Mouse (Mus musculus): ENCODE measurements at regions not wholly inside any gene's neighbourhood (a gene's known extent, or its start where the extent isn't known, plus 50 kb on each side); places are given as distances from the start of the nearest gene placed in this dataset.
A peak's percentile ranks its signal among the peaks of the same experiment; 100 is the strongest.

DNA sequence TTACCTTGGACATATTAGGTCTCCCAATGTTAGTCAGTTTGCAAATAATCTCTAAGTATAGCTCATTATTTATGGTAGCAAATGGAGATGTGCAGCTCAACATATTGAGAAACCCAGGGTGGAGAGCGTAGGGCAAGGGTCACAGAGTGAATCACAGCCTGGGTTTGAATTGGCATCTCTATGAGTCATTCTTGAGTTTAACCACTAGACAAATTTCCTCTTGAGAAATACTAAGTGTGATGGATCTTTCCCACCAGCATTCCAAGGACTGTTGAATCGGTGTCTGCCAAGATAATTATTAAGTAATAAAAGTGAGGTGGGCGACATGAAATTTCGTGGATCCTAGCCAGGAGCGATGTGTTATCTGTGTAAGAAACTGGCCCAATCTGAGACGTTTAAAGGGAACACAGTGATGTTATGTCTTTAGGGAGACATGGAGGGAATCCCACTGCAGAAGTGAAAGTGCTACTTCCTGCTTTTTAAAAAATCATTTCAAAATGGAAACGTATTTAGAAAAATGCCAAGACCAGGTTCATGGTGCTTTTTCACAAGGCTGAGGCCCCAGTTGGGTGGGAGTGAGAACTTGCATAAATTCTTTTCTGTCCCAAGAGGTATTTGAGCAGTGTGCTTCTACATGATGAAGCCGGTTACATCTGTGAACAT, 251.3 kb upstream of the Ptger4 start:
- Histone ChIP-seq H3K4me2 (ENCODE audit: insufficient read depth, low read depth, poor library complexity, severe bottlenecking) (peak overlapping the region; percentile 15; the same call in 1 of the 2 replicates), H3K4me1 (ENCODE audit: control insufficient read depth in 1 of 2, insufficient read depth in 2 of 2) (peaks cover 11 to 21% of the 10 kb centered on the region in 2 experiments), H3K9ac (ENCODE audit: insufficient read depth, low read depth) (no peak overlapping the region), H3K9me3 (replicated peaks; ENCODE audit: low read length) (no peaks in the 10 kb centered on the region), H3K27me3 (replicated peaks) (no peaks in the 10 kb centered on the region), H3K27ac (ENCODE audit: insufficient read depth, low read depth) (no peak overlapping the region), H3K4me3 (replicated peaks in 1 of 3; ENCODE audit: low read depth in 2 of 3, low read length in 2 of 3, poor library complexity in 1 of 3) (no peak overlapping the region), H3K79me2 (replicated peaks; ENCODE audit: control insufficient read depth, extremely low read depth, insufficient read depth, poor library complexity, severe bottlenecking) (no peaks in the 10 kb centered on the region), H3K36me3 (replicated peaks in 1 of 2; ENCODE audit: control insufficient read depth in 1 of 2, insufficient read depth in 1 of 2, low read length in 1 of 2) (no peaks in the 10 kb centered on the region)
- in situ Hi-C loops (cut with MboI; ENCODE audit: low pct_ligation_motif_present, low pct_unique_long_range_greater_than_20kb, low sequenced_read_pairs), result no loop called here
- dilution Hi-C loops (cut with MboI; ENCODE audit: extremely low pct_ligation_motif_present, extremely low pct_unique_long_range_greater_than_20kb, low sequenced_read_pairs), result no loop called here
- TF ChIP-seq JUND (conservative IDR thresholded peaks at IDR 0.05; ENCODE audit: low read depth, low read length), result no peak
- TF ChIP-seq EP300 (IDR thresholded peaks at IDR 0.05; ENCODE audit: low read length), result peak; percentile 56
- peak; percentile 58; the same call in 1 of the 2 replicates for TF ChIP-seq IRF4 (IDR thresholded peaks at IDR 0.05; ENCODE audit: low read depth, low read length)
- DNase-seq (ENCODE audit: extremely low read depth), result no peak

DNA sequence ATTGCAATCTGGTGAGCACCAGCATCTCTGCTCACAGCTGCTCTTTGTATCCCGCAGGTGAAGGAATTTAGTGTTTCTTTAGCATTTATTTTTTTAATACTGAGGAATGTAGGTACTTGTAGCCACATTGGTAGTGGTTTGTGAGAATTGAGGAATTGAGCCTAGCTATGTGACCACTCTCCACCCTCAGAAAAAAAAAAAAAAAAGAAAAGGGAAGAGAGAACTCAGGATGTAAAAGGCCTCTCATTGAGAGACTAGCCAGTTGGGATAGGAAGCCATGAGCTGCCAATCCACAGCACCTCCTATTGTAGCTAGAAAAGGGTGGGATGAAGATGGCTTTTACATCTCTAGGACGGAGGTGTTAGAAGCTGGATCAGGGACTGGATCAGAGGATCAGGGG, 252.0 kb upstream of the Ptger4 start:
- Histone ChIP-seq H3K27me3 (replicated peaks) (no peaks in the 10 kb centered on the region), H3K9me3 (replicated peaks; ENCODE audit: low read length) (no peaks in the 10 kb centered on the region), H3K4me1 (ENCODE audit: control insufficient read depth in 1 of 2, insufficient read depth in 2 of 2) (peaks cover 11 to 21% of the 10 kb centered on the region in 2 experiments), H3K9ac (ENCODE audit: insufficient read depth, low read depth) (no peak overlapping the region), H3K27ac (ENCODE audit: insufficient read depth, low read depth) (no peak overlapping the region), H3K4me3 (replicated peaks in 1 of 3; ENCODE audit: low read depth in 2 of 3, low read length in 2 of 3, poor library complexity in 1 of 3) (no peak overlapping the region), H3K36me3 (replicated peaks in 1 of 2; ENCODE audit: control insufficient read depth in 1 of 2, insufficient read depth in 1 of 2, low read length in 1 of 2) (no peaks in the 10 kb centered on the region), H3K79me2 (replicated peaks; ENCODE audit: control insufficient read depth, extremely low read depth, insufficient read depth, poor library complexity, severe bottlenecking) (no peaks in the 10 kb centered on the region), H3K4me2 (ENCODE audit: insufficient read depth, low read depth, poor library complexity, severe bottlenecking) (no peak overlapping the region; the same call in 1 of the 2 replicates)
- in situ Hi-C loops (cut with MboI; ENCODE audit: low pct_ligation_motif_present, low pct_unique_long_range_greater_than_20kb, low sequenced_read_pairs) (no loop called here), dilution Hi-C loops (cut with MboI; ENCODE audit: extremely low pct_ligation_motif_present, extremely low pct_unique_long_range_greater_than_20kb, low sequenced_read_pairs) (no loop called here)
- DNase-seq (ENCODE audit: extremely low read depth), result no peak
- TF ChIP-seq ZNF384 (IDR thresholded peaks at IDR 0.05; ENCODE audit: low read depth, low read length), result peak; percentile 64
- no peak for TF ChIP-seq ZC3H11A (IDR thresholded peaks at IDR 0.05; ENCODE audit: low read depth, low read length)

DNA sequence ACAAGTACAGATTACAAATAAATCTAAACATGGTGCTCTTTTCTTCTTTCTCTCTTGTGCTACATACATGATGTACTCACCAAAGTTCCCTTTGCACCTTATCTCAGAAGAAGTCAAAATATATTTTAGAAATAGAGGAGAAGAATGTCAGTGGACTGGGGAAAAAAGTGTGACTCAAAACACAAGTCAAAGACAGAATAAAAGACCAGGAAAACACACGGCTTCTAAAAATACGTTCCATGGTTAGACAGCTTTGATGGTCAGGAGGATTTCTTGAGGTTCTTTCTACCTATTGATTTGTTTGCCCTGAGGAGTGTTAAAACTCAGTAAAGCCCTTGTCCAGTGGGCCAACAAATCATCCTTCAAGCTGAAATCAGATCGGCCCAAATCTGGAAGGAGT, 260.5 kb upstream of the Ptger4 start:
- no peak overlapping the region for H3K27ac ChIP-seq (ENCODE audit: insufficient read depth, low read depth)
- no peaks in the 10 kb centered on the region for H3K79me2 ChIP-seq (replicated peaks; ENCODE audit: control insufficient read depth, extremely low read depth, insufficient read depth, poor library complexity, severe bottlenecking)
- in situ Hi-C loops (cut with MboI; ENCODE audit: low pct_ligation_motif_present, low pct_unique_long_range_greater_than_20kb, low sequenced_read_pairs) (no loop called here), dilution Hi-C loops (cut with MboI; ENCODE audit: extremely low pct_ligation_motif_present, extremely low pct_unique_long_range_greater_than_20kb, low sequenced_read_pairs) (no loop called here)
- H3K36me3 ChIP-seq (replicated peaks in 1 of 2; ENCODE audit: control insufficient read depth in 1 of 2, insufficient read depth in 1 of 2, low read length in 1 of 2), result no peaks in the 10 kb centered on the region
- no peaks in the 10 kb centered on the region for H3K27me3 ChIP-seq (replicated peaks)
- no peaks in the 10 kb centered on the region for H3K9me3 ChIP-seq (replicated peaks; ENCODE audit: low read length)
- peak overlapping the region; percentile 8; the same call in 1 of the 2 replicates for H3K4me2 ChIP-seq (ENCODE audit: insufficient read depth, low read depth, poor library complexity, severe bottlenecking)
- peaks cover 4 to 14% of the 10 kb centered on the region in 2 experiments for H3K4me1 ChIP-seq (ENCODE audit: control insufficient read depth in 1 of 2, insufficient read depth in 2 of 2)
- no peak overlapping the region for H3K4me3 ChIP-seq (replicated peaks in 1 of 3; ENCODE audit: low read depth in 2 of 3, low read length in 2 of 3, poor library complexity in 1 of 3)
- no peak overlapping the region for H3K9ac ChIP-seq (ENCODE audit: insufficient read depth, low read depth)
- no peak for DNase-seq (ENCODE audit: extremely low read depth)
- TF ChIP-seq RCOR1 (conservative IDR thresholded peaks at IDR 0.05; ENCODE audit: low read depth, low read length) (no peak), RAD21 (IDR thresholded peaks at IDR 0.05; ENCODE audit: low read depth, low read length) (no peak), SMC3 (IDR thresholded peaks at IDR 0.05; ENCODE audit: low read depth, low read length) (no peak), MYC (IDR thresholded peaks at IDR 0.05; ENCODE audit: low read depth, low read length) (no peak), ELF1 (IDR thresholded peaks at IDR 0.05; ENCODE audit: low read depth, low read length) (no peak), SIN3A (IDR thresholded peaks at IDR 0.05; ENCODE audit: low read length) (0 out of 2 replicates have a peak, but pooled peaks have one; percentile 15), UBTF (IDR thresholded peaks at IDR 0.05; ENCODE audit: low read depth, low read length) (no peak), ZKSCAN1 (IDR thresholded peaks at IDR 0.05; ENCODE audit: borderline replicate concordance, low read depth, low read length) (no peak), MEF2A (IDR thresholded peaks at IDR 0.05; ENCODE audit: borderline replicate concordance, low read depth, low read length) (peak; percentile 88), ETS1 (conservative IDR thresholded peaks at IDR 0.05; ENCODE audit: low read depth, low read length) (peak; percentile 43; the same call in 1 of the 2 replicates), E2F4 (IDR thresholded peaks at IDR 0.05; ENCODE audit: insufficient replicate concordance, low read depth, low read length) (no peak), IRF4 (IDR thresholded peaks at IDR 0.05; ENCODE audit: low read depth, low read length) (peak; percentile 84), MAX (IDR thresholded peaks at IDR 0.05; ENCODE audit: low read length) (no peak), JUN (IDR thresholded peaks at IDR 0.05; ENCODE audit: insufficient read depth, low read depth, low read length) (peak; percentile 14; the same call in 1 of the 2 replicates), BHLHE40 (IDR thresholded peaks at IDR 0.05; ENCODE audit: low read depth, low read length) (peak; percentile 32; the same call in 1 of the 2 replicates), USF2 (conservative IDR thresholded peaks at IDR 0.05; ENCODE audit: low read depth, low read length) (no peak), CHD2 (IDR thresholded peaks at IDR 0.05; ENCODE audit: low read length) (peak; percentile 31; the same call in 1 of the 2 replicates), POLR2A (IDR thresholded peaks at IDR 0.05; ENCODE audit: low read depth, low read length) (no peak), MXI1 (IDR thresholded peaks at IDR 0.05; ENCODE audit: low read depth, low read length) (no peak), PAX5 (IDR thresholded peaks at IDR 0.05; ENCODE audit: low read length) (no peak), MAZ (IDR thresholded peaks at IDR 0.05; ENCODE audit: low read depth, low read length) (no peak), TBP (conservative IDR thresholded peaks at IDR 0.05; ENCODE audit: low read depth, low read length) (no peak)
